Mouse (Mus musculus) activated CD4-positive, CD25-positive, alpha-beta regulatory T cell, adult 4 months (primary cell): Measurements from ENCODE around the gene Rpl35. TPM values are rescaled to one million over a fixed set of nuclear protein-coding genes. Genes with fewer than 3 reads are reported as not detected.

Experiments used
- polyA plus RNA-seq, 2 experiments: library from polyadenylated mRNA; unstranded; fragments of 100-300 nt; shearing (Covaris generic); gene quantifications; one replicate each; pipeline ENCODE4 v1.2.1; 2017

Rpl35 gene
- polyA plus RNA-seq, 2 experiments from 2014 or later = 1,939 to 1,985 TPM

Other genes starting within 250 kb of the Rpl35 start
- under 1 TPM; 0.37 to 0.40 TPM for gene Nr6a1, start 77.9 kb downstream of the Rpl35 start, polyA plus RNA-seq
- gene Olfml2a, start 73.6 kb downstream of the Rpl35 start, polyA plus RNA-seq = under 1 TPM in 1 of 2 experiments, not detected in 1; 0.16 TPM
- 1 to 10 TPM; 1.1 TPM for gene Wdr38, start 8.1 kb downstream of the Rpl35 start, polyA plus RNA-seq
- gene Arpc5l, start 276 bp downstream of the Rpl35 start, polyA plus RNA-seq = 100 to 1,000 TPM; 120 to 136 TPM
- 10 to 100 TPM; 23.8 to 26.3 TPM for gene Golga1, start 59.9 kb upstream of the Rpl35 start, polyA plus RNA-seq
- gene Scai, start 185.1 kb upstream of the Rpl35 start, polyA plus RNA-seq = 10 to 100 TPM in 1 of 2 experiments, 1 to 10 TPM in 1; 10.0 to 15.0 TPM
- gene Ppp6c, start 220.8 kb upstream of the Rpl35 start, polyA plus RNA-seq = 100 to 1,000 TPM; 130 to 146 TPM